Mouse (Mus musculus): Measurements from ENCODE around the gene Fkbp8.

Gene Fkbp8

DNA sequence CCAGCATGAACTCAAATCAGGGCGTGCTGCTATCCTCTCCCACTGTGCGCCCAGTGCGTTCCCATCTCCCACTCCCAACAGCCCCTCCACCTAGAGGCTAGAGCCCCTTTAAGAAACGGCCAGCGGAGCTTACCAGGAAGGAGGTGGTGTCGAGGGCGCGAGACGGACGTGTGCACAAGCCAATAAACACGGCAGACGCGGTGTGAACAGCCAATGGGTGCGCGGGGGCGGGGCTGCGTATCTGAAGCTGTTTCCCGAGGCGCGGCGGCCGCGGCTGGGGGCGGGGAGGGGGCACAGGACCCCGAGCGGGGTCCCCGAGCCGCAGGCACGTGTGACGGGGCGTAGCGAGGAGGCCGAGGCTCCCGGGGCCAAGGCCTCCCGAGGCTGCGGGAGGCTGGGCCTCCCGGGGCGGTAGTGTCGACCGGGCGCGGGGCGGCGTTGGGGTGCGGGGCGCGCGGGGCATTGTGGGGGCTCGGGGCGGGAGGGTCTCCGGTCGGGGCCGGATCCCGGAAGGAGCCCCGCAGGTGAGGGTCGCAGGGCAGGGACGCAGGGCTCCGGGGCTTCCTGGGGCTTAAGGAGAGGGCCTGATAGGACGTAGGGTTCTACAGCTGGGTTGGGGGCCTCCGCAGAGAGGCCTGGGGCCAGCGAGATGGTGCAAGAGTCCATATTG lies at the start of gene Fkbp8, which contains the start of gene Kxd1:
Gene Fkbp8 (plus strand): TSS at position 213 of the 670 bp plus-strand sequence.
Gene Kxd1 (minus strand): TSS at position 445 of the 670 bp plus-strand sequence.
- DNase-seq (ENCODE audit: extremely low spot score): peak; percentile 99

- DNase-seq (ENCODE audit: extremely low spot score): no peak
Observed at GRCm38 (mm10) chr8:70481908-70482307, 45.6 kb upstream of the Fkbp8 start.

- no peak for DNase-seq (ENCODE audit: extremely low spot score)
Observed at GRCm38 (mm10) chr8:70482943-70483342, 44.6 kb upstream of the Fkbp8 start.

GRCm38 (mm10) chr8:70486191-70486681 lies 41.3 kb upstream of the Fkbp8 start:
- DNase-seq (ENCODE audit: extremely low spot score): no peak

- no peak for DNase-seq (ENCODE audit: extremely low spot score)
Observed at GRCm38 (mm10) chr8:70486941-70487520, 40.5 kb upstream of the Fkbp8 start, which contains the start of gene Tmem59l. Gene Tmem59l, minus strand, starts transcription at chr8:70487358.

GRCm38 (mm10) chr8:70487993-70488796 lies 39.3 kb upstream of the Fkbp8 start:
- peak; percentile 80 for DNase-seq (ENCODE audit: extremely low spot score)

GRCm38 (mm10) chr8:70488931-70489470 lies 38.5 kb upstream of the Fkbp8 start:
- DNase-seq (ENCODE audit: extremely low spot score): peak; percentile 37

DNA sequence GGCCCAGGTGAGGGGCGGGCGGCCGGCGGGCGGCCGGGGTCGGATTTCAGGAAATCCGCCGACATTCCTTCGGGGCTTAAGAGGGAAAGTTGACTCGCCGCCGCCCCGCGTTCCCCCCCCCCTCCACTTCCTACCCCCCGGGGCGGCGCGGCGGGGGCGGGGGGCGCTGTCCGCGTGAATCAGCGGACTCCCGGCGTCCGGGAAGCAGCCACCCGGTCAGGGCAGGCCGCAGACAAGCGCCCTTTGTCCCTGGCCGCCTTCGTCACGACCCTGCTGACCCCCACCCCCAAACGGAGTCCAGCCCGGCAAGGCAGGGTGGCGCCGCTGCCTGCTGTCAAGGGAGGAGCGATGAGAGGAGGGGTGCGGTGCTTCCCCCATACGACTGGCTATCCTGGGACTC lies 37.9 kb upstream of the Fkbp8 start:
- DNase-seq (ENCODE audit: extremely low spot score): peak; percentile 46

DNA sequence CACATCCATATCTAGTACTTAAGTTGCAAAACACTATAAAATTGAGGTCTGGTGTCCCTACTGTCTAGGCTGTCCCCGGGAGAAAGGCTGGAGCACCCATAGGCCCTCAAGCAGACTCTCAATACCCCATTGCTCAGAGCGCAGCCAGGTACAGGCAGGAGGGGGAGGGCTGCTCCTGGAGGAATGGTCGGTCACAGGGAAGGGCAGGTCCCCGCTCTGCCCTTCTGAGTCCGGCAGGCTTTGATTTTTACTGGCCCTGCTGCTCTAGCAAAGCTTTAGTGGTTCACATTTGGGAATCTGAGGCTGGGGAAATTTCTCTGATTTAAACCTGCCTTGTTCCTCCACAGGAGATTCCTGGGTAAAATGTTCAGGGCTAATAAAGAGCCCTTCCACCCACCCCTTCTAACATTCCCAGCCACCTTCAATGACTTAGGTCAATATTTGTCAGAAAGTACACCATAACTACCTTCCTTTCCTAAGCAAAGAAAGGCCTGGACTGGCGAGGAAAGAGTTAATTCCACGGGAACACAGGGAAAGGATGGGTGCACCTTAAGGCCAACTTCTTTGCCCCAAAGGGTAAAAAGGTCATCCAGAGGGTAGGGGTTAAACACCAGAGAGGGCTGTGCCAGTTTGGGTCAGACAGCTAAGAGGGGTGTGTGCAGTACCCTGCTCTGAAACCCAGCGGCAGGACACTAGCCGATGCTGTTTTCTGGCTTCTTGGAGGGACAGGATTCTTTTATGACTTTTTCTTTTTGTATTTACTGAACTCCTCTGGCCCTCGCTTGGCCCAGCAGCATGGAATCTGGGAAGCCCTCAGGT lies 37.3 kb upstream of the Fkbp8 start:
- DNase-seq (ENCODE audit: extremely low spot score): peak; percentile 32

- DNase-seq (ENCODE audit: extremely low spot score): peak; percentile 35
Observed at GRCm38 (mm10) chr8:70490880-70491495, 36.5 kb upstream of the Fkbp8 start.

GRCm38 (mm10) chr8:70492664-70493640 lies 34.6 kb upstream of the Fkbp8 start, which contains the start of gene Crlf1:
Gene Crlf1, plus strand, starts transcription at chr8:70493158.
- no peak for DNase-seq (ENCODE audit: extremely low spot score)

DNA sequence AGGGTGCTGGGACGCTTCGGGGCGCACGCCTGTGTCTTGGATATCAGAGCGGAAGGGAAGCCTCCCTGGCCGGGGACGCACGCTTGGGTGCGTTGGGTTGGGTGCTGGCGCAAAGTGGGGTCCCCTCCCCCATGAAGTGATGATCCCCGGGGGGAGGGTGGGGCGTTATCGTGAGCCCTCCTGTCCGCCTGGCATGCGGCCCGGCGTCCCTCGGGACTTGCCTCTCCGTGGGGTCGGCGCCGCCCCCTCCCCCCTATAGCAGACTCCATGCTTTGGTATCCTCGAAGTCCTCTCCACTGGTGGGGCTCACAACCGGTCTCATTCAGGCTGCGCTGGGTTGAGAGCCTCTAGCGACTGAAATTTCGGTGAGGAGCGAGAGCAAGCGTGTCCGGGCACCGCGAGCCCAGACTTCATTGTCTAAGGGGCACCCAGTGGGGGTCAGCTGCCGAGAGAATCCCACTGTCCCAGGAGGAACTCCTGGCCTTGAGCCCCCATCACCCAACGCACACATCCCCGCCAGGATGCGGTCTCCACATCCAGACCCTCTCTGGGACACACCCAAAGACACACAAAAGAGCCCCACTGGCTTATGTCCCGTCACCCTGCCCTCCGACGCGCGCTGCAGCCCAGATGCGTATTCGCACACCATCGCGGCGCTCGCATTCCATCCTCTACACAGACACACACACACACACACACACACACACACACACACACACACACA lies 33.7 kb upstream of the Fkbp8 start:
- no peak for DNase-seq (ENCODE audit: extremely low spot score)

GRCm38 (mm10) chr8:70494416-70494945 lies 33.0 kb upstream of the Fkbp8 start:
- no peak for DNase-seq (ENCODE audit: extremely low spot score)

DNA sequence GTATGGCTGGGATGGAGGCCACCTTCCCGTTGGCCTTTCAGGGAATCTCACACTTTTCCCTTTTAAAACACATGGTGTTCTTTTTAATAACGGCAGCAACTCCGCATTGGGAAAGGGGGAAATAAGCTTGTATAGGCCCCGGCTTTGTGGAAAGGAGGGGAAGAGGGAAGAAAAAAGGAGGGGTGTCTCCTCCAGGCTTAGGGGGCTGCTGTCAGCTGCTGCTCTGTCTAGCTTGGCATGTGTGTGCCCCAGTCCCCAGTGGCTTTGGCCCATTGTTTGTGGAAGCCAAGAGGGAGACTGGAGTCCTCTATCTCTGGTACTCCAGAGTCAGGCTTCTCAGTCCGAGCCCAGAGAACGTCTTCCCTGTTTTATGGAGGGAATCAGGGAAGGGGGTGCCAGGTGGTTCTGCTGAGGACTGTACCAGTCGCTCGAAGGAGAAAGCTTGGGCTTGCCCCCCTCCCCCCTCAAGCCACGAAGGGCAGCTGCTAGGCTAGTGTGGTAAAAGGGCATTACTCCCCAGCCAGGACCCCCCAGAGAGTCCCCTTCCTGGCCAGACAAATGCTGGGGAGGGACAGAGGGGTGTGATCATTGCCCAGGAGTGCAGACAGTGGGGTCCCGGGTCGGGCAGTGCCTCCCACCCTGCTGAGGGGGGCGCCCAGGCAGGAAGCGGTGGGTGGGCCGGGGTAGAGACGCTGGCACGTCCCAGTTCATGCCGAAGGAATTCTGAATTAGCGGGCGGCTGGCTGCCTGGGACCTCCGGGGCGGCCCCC lies 32.3 kb upstream of the Fkbp8 start:
- DNase-seq (ENCODE audit: extremely low spot score): peak; percentile 25

- DNase-seq (ENCODE audit: extremely low spot score): peak; percentile 27
Observed at GRCm38 (mm10) chr8:70495771-70496062, 31.8 kb upstream of the Fkbp8 start.

DNA sequence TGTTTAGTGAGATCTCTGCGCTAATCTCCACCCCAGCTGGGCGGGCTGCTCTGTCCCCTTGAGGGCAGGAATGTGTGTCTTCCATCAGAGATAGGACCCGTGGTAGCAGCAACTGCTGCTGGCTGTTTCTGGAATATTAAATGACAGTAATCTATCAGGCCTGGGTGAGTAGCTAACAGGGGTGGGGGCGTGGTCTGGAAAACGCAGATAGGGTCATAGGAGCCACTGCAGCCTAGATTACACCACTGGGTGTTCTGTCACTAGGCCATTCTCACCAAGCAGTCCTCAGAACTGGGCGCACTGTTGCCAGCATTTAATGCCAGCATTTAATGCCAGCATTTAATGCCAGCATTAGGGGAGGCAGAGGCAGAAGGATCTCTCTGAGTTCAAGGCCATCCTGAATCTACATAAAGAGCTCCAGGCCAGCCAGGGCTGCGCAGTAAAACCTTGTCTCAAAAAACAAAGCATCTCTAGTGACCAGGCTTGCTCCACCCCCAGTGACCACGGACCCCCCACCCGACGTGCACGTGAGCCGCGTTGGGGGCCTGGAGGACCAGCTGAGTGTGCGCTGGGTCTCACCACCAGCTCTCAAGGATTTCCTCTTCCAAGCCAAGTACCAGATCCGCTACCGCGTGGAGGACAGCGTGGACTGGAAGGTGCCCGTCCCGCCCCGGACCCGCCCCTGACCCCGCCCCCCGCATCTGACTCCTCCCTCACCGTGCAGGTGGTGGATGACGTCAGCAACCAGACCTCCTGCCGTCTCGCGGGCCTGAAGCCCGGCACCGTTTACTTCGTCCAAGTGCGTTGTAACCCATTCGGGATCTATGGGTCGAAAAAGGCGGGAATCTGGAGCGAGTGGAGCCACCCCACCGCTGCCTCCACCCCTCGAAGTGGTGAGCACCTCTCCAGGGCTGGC lies 26.9 kb upstream of the Fkbp8 start:
- DNase-seq (ENCODE audit: extremely low spot score): peak; percentile 29
